Comparison of ENCODE assay signal across 15 mouse cellular contexts in the genomic region with DNA sequence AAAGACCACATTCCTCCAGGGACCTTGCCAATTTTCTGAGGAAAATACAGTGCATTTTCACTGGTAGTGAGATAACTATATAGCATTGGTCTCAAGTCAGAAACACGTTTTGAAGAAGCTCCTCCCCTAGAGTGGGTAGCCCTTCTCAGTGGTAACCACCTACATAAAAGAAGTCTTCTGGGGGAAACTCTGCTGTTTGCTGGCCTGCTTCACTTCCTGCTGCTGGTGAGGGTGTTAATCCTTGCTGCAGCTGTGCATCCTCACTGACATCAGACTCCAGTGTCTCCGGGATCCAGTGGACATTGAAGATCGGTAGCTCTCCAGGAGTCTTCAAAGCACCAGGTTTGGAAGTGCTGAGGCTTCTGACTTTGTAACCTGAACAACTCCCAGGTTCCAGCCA. TPM values are rescaled to one million over a fixed set of nuclear protein-coding genes. Genes with fewer than 3 reads are reported as not detected.
"Had no signal": no experiment of that assay in that cellular context is flagged by ENCODE, and none has a peak within 500 bp of the region (broad histone marks: within the 10 kb centered on the region; RNA-seq: fewer than 3 reads in every experiment).

No protein-coding gene starts in this region.

RNA-seq across cellular contexts. Expression of a gene that starts 0.9 kb away (rescaled TPM):
- total RNA-seq: layer of hippocampus, postnatal 10 days; layer of hippocampus, postnatal 36 days; left cerebral cortex, adult 2 months; left cerebral cortex, postnatal 10 days; left cerebral cortex, postnatal 36 days; liver, adult 2 months had no signal
- polyA plus RNA-seq: limb, embryonic 11.5 days; limb, embryonic 14.5 days; liver, adult 2 months; liver, embryonic 13.5 days; lung, embryonic 16.5 days; midbrain, embryonic 11.5 days; midbrain, embryonic 14.5 days; midbrain, postnatal 0 days; neural tube, embryonic 12.5 days; neural tube, embryonic 15.5 days had no signal

RNA-seq across cellular contexts. Expression of a gene that starts 59.4 kb away (rescaled TPM):
- total RNA-seq: layer of hippocampus, postnatal 36 days; midbrain, postnatal 0 days had no signal
- polyA plus RNA-seq: limb, embryonic 11.5 days; midbrain, embryonic 11.5 days; midbrain, embryonic 14.5 days; neural tube, embryonic 15.5 days had no signal
